Mouse (Mus musculus): ENCODE results near the gene Igf2bp1.

GRCm38 (mm10) chr11:96046793-96047192 lies 41.1 kb upstream of the Igf2bp1 start:
- TF ChIP-seq EP300 (optimal IDR thresholded peaks at IDR 0.05) (no peak), CTCF (IDR thresholded peaks at IDR 0.05; ENCODE audit: low read depth) (no peak)
